Mouse (Mus musculus): ENCODE measurements around the gene Uncx.

The Uncx gene

DNA sequence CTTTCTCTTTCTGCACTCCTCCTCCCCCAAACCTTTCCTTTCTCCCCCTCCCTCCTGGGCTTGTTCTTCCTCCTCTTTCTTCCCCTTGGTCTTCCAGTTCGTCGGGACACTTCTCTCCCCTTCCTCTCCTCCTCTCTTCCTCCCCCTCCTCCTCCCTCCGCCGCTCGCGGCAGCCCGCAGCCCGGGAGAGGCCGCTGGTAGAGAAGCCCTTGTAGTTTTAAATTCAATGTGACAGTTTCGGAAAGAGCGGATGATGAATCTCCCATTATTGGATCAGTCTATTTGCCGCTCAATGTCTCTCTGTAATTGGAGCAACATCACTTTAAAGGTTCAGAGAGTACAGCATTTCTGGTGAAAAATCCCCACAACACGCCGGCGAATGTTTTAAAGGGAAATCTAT, at the start of gene Uncx:
TSS of gene Uncx (plus strand) at position 281 of the 400 bp plus-strand sequence.
- DNase-seq (ENCODE audit: low spot score) = peak; percentile 57

DNA sequence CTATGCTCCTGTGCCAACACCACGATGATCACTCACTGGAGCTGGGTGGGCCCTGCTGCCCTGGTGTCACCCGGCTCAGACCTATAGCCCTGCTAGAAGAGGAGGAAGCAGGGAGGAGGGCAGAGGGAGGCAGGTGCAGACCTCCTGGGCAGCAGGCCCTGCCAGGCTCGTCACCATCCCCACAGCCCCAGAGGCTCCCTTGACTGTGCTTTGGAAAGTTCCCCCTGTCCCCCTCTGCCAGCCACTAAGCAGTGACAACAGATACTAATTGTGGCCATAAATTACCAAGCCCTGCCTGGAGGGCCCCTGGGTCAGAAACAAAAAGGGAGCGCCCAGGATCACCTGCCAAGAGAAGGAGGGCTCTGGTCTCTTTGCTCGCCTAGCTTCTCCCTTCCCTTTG, 49.6 kb upstream of the Uncx start:
- no peak for DNase-seq (ENCODE audit: low spot score)

DNA sequence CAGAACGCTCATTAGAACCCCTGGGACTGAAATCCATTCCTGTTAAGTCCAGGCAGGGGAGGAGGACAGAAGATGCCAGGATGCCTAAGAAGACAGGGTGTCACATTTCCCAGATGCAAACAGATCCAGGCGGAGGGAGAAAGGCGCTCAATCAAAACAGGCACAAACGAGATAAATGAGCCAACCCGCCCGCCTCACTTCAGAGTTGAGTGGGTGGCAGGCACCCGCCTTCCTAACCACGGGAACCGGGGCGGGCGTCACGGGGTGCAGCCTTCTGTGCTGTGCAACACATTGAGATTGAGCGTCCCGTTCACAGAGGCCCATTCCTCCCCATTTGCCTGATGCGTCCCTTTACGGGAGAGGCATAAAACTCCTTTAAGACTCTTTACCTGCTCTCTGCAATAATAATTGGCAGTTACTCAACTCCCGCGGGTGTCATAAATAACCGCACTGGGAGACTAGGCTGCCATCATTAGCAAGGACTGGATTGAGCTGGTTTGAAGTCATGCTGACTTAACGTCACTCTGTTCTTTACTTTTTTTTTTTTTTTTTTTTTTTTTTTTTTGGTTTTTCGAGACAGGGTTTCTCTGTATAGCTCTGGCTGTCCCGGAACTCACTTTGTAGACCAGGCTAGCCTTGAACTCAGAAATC, 48.1 kb upstream of the Uncx start:
- no peak for DNase-seq (ENCODE audit: low spot score)

DNA sequence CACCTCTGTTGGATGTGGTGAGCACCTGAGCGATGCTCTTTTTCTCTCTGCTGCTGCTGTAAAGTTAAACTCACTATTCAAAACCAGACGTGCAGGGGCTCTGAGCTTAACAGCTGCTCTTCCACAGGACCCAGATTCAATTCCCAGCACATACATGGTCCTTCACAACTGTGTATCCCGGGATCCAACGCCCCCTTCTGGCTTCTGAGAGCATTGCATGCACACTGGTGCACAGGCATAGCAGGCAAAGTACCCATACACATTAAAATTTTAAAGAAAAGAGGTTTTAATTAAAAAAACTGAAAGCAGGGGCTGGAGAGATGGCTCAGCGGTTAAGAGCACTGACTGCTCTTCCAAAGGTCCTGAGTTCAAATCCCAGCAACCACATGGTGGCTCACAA, 46.4 kb upstream of the Uncx start:
- DNase-seq (ENCODE audit: low spot score) = no peak

DNA sequence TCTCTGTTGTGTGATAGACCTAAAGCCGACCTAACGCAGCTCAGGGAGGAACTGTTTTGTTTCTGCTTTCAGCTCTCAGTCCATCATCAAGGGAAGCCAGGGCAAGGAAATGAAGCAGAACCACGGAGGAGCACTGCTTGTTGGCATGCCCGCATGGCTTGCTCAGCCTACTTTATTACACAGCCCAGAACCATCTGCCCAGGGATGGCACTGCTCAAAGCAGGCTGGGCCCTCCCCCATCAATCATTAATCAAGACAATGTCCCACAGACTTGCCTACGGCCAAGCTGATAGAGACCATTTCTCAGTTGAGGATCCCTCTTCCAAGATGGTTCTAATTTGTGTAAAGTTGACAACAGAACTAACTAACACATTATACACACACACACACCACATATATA, 44.5 kb upstream of the Uncx start:
- DNase-seq (ENCODE audit: low spot score) = no peak

DNA sequence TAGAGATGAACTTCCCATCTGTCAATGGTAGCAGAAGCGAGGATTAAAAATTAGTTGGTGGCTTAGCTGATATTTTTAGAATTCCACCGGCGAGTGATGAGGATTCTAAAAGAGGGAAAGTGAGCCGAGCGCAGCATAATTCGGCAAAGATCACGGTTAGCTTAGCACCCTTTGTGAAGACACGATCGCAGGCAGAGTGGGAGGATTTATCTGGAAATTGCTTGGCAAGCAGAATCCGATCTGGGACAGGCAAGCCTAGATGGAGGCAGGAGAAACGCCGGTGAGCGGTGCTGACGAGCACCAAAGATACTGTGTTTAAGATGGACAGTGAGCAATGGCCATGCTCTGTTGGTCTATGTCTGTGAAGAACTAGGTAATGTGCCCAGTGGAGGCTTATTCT, 41.0 kb upstream of the Uncx start:
- DNase-seq (ENCODE audit: low spot score) = no peak

DNA sequence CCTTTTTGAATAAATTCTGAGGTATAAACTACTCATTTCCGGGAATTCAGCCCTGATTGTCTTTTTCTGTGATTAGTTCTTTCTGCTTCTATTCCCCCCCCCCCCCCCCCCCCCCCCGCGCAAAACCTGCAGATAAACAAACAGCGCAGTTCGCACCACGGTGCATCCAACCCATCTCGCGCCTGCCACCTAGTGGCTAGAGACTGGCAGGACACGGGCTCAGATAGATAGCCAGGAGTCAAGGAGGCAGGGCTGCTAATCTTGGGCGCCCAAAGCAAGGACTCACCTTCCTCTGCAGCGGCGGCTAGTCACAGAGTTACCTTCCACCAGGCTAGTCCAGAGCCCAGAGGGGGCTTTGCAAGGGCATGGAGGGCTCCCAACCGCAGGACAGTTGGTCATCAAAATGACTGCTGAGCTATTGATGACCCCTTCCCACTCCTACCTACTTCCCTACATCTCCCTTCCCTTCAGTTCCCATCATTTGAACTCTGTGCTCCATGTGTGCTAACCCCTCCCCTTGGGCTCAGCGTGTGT, 38.2 kb upstream of the Uncx start:
- DNase-seq (ENCODE audit: low spot score) = peak; percentile 89

DNA sequence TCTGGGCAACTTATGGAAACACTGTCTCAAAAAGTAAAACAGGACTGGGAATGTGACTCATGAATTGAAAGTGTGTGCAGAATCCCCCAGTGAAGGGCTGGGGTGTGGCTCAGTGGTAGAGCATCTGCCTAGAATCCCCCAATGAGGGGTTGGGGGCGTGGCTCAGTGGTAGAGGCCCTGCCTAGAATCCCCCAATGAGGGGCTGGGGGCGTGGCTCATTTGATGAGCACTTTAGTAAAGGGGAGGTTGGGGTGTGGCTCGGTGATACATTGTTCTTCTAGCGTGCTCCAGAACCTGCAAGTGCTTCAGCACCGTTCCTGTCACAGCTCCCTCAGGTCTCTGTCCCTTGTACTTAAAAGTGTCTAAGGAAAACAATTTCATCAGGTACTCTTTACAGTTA, 37.1 kb upstream of the Uncx start:
- DNase-seq (ENCODE audit: low spot score) = peak; percentile 25

DNA sequence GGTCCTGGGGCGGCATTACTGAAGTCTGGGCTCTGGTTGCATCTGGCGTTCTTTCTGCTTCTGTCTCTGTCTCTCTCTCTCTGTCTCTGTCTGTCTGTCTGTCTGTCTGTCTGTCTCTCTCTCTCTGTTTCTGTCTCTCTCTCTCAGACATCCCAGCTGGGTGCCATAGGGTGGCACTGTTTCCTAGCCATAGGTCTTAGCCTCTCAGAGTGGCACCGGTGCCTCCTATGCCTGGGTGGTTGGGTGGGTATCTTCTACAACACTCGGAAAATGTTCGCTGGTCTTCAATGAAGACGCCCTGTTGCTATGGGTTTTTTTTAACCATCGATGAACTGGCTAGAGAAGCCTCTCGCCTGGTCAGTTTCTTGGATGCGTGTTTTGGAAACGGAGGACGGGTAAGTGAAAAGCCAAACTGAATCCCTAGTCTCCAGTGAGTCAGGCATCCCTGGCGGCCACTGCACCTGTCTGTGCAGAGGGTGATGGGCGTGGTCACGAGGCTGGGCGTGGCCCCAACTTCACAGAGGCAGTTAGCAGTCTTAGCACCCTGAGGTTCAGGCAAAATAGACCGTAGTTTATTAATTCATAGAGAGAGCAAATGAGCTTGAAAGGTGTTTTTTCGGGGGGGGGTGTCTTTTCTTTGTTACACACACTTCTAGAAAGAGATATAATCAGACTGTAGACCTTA, 32.5 kb upstream of the Uncx start:
- peak; percentile 28 for DNase-seq (ENCODE audit: low spot score)

DNA sequence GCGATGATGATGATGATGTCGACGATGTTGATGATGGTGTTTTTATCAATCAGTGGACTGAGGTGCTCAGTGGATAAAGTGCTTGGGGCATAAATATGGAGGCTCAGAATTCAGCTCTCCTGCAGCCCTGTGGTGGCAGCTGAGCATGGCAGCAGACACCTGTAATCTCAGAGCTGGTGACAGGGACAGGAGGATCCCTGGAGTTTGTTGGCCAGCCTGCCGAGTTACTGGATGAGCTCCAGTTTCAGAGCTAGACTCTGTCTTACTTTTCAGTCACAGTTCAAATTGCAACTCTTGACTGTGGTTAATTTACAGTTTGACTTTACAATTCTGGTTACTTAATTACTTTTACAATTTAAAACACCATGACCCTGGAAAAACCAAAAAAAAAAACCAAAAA, 31.1 kb upstream of the Uncx start:
- no peak for DNase-seq (ENCODE audit: low spot score)

DNA sequence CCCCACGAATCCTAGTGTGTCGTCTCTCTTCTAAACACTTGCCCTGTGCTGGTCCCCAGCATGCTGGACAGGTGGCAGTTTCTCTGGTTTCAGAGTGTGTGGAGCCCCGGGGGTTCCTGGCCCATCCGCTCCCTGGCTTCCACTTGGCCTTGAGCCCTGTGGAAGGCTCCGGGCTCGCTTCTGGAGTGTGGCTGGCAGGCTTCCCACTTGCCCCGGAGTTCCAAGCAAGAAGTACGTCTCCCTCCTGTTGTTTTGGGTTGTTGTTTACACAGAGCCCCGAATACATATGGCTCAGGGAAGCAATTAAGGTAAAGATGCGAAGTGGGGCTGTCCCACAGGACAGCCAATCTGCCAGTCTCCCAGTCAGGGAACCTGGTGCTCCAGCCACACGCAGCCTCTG, 27.0 kb upstream of the Uncx start:
- DNase-seq (ENCODE audit: low spot score) = no peak

DNA sequence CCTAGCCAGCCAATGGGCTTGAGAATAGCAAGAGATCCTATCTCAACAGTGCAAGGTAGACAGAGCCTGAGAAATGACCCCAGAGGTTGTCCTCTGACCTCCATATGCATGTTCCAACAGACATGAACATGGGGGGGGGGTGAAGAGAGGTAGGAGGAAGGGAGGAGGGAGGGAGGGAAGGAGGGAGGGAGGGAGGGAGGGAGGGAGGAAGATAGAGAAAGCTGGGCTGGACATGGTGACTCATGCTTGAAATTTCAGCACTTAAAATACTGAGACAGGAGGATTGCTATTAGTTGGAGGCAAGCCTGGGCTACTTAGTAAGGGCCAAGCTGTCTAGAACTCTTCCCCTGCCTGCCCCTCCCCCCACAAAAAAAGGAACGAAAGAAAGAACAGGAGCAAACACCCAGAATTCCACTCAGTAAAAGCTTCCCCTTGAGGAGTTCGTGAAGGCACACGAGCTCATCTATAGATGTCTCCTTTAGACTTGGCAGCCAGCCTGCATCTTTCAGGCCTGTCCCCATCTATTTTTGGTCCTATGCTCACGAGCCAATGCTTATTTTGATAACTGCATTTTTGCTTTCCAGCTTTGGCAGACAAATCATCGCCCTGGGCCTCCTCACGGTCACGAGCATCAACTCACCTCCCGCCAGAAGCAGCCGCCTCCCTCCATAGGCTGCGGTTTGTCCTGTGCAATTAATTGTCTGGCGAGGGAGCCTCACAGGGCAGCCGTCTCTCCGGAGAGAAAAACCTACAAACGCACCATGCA, 23.0 kb upstream of the Uncx start:
- no peak for DNase-seq (ENCODE audit: low spot score)

DNA sequence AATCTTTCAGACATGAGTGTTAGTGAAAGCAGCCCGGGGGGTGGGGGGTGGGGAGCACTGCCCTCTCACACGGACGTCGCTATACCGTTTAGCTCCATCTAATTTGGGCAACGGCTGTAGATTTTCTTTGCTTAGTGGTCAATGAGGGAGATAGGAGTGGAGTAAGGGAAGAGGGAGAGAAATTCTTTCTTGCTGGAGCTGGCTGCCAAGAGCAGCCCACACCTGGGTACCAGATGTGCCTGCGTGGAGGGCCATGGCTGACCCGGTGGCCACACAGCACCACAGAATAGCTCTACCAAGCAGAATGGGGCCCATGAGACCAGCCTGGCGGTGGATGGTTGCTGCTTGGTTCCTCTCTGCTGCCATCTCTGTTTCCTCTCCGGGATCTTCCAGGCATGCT, 21.3 kb upstream of the Uncx start:
- DNase-seq (ENCODE audit: low spot score) = no peak

DNA sequence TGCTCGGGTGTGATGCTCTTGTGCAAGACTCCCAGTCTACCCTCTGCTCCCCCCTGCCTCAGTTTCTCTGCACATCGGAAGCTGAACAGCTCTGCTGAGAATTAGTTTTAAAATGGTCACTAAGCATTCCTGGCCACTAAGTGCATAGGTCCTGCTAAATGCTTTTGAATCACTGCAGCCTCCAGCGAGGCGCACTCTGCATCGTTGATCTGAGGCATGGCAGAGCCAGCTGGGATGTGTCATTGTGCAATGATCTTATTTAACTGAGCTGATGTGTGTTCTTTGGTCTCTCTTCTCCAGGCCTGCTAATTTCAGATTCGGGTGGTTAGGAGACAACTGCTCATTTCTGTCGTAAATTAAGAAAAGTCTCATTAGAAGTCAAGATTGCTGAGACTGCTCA, 14.4 kb upstream of the Uncx start:
- no peak for DNase-seq (ENCODE audit: low spot score)

DNA sequence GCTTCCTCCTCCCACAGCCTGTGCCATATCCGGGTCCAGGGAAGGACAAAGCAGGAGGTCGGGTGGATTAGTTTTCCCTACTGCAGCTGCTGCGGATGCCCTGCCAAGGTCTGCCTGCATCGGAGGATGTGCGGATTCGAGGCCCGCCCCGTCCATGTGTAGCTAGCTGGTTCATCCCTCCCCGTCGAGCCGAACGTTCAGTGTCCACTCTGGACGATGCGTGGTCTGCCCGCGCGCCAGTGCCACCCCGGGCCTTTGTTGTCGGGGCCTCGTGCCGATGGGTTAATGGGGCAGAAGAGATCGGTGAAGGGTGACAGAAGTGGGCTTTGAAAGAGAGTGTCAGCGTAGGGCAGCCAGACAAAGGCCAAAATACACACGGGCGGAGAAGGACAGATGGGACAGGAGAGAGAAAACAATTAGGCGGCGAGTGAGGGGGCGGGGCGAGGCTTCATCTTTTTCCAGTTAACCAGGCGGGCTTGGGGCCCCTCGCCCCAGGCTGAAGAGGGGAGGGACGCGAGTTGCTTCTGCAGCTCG, 7.8 kb upstream of the Uncx start:
- peak; percentile 94 for DNase-seq (ENCODE audit: low spot score)

DNA sequence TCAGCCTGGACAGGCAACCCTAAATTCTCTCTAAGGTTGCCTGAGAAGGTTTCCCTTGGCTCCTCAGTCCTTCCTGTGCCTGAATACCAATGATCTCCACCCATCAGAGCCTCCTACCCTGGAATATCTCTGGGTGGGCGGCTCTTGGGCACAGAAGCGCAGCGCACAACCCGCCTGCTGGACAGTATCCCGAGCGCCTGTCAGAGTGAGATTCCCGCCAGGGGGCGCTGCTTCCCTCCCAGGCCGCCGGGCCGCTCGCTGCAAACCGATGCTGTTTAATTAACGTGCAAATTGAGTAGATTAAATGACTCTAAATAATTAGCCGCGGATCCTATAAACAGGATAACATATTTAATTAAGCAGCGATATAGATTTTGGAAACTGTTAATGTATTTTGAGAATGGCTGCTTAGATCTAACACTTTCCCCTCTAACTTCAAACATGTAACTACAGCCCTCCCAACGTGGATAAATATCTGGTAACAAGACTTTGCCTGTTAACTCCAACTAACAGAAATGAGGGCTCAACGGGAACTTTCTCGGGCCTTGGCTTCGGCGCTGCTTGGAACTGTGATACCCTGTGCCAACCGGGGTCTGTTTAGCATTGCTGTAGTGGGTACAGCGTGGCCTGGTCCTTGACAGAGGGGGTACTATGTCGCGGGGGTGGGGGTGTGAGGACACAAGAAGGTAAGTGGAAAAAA, 6.9 kb upstream of the Uncx start:
- peak; percentile 94 for DNase-seq (ENCODE audit: low spot score)

DNA sequence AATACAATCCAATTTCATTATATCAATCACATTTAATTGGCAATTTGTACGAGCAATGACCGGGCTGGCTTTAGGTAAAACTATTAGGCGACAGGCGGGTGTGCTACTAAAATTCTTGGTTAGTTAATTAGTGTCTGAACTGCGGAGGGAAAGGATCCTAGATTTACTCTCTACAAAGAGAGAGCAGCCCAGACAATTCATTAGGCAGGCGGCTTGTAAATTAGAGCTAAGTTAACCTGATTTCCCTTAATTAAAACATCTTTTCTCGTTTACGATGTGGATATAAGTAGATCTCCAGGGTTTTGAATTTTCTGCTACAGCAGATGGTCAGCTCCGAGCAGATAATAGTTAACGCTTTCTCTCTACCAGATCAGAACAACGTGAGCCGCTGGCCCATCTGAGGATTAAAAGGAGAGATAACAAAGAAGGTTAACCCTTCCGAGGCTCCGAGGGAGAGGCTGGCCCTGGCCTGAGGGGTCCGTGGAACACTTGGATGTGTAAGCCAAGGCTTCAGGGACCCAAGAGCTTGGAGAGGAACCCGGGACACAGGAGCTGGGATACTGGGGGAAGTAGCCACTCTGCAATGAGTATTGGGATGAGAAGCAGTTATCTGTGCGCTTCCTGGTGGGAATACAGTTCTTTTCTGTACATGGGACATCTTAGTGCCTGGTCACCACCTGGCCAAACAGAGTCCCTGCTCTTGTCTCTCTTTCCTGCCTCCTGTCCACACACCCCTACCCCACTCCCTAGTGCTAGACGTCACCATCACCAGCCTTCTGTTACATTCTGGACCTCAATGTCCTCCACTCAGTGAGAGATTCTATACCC, 6.2 kb upstream of the Uncx start:
- DNase-seq (ENCODE audit: low spot score) = peak; percentile 68

DNA sequence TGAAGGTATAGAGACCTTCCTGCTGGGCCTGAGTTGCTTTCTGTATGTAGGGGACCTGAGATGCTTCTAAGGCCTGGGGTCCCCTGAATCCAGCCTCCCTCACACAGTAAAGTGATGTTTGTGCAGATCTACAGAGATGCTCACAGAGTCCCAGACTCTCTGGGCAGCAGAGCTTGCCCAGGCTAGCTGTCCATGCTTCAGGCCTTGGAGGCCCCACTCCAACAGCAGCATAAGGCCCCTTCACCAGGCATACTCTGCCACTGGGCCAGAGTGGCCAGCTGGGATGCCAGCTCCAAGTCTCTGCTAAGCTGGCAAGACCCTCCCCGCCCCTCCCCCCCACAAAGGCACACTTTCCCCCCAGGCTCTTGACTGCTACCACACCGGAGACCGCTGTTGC, 5.6 kb upstream of the Uncx start:
- DNase-seq (ENCODE audit: low spot score) = peak; percentile 37

DNA sequence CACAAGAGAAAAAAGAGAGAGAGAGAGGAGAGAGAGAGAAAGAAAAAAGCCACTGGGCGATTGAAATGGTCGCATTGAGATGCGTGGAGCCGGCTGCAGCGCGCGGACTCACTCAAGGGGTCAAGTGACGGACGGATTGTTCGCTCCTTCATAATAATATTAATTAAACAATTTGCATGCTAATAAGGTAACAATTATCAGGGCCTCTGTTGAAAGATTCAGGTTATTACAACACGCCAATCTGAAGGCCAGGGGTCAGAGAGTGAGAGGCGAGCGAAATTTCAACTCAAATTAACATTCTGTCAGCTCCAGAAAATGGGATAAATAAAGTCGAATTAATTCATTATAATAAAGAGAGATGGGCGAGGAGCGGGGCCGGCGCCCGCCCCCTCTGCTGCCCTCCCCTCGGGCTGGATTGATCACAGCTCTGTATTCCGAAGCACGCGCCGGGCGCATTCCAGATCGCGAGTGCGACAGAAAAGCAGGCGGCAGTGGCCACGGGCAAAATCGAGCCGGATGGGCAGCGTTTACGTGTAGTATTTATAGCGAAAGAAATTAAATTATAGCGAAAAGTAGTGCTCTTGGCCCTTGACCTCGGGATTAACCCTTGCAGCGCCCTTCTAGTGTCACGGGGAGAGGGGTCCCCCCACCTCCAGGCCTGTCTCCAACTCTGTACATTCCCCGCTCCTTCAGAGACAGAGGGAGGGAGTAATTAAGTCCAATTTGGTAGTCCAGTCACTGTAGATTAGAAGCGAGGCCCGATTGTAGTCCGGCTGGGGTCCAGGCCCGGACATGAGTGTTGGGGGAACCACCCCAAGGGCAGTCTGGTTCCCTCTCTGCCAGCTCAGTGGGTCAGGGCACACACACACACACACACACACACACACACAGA, 1.9 kb upstream of the Uncx start:
- peak; percentile 49 for DNase-seq (ENCODE audit: low spot score)

DNA sequence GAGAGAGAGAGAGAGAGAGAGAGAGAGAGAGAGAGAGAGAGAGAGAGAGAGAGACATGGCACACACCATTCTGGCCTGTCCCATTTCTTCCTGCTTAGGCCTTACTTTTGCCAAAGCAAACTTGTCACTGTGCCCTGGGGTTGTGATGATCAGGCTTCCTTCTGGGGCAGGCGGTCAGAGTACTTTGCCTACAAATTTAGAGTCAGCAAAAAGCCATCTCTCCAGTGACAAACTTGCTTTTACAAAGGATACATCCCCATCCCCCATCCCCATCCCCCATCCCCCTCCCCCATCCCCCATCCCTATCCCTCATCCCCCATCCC, 1.3 kb upstream of the Uncx start:
- DNase-seq (ENCODE audit: low spot score) = no peak

Measured in retina, embryonic 14.5 days (tissue).